Mouse (Mus musculus) heart, postnatal 4 days (tissue): ENCODE measurements at regions not wholly inside any gene's neighbourhood (a gene's known extent, or its start where the extent isn't known, plus 50 kb on each side); places are given as distances from the start of the nearest gene placed in this dataset.

Experiments used
- DNase-seq: peaks from one replicate; pipeline ENCODE4 v3.0.0; 2021

DNA sequence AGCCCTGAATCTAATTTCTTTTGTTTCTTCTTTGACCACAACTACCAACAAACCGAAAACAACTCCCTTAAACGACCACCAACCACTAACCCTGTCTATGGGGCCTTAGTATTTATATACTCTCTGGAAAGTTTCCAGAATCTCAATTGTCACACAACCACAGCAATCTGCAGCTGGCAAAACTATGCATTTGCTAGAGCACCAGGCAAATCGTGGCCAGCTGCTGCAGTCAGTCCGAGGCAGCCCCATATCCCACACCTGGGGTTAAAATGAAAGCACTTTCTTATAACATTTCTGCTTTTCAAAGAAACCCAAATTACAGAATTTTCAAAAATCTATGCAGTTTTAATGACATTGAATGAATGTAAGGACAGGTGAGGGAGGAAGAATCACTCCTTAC lies 63.8 kb upstream of the Thpo start:
- no peak for DNase-seq

DNA sequence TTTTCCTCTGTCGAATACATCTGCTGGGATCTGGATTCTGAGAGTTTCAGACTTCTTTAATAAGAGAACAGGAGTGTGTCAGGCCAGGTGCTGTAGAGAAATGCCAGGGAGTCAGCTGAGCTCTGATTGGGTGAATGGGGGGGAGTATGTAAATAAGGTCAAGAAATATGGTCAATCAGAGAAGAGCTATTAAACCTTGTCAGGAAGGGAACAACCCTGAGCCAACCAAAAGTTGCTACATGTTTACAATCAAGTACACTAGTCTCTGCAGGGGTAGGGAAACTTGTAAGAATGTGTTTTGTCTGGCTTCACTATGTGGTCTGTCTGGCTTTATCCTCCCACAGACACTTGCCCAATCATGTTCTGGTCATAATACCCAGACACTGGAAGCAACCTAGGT lies 60.4 kb upstream of the Thpo start:
- DNase-seq: no peak
